Mouse (Mus musculus) left cerebral cortex, postnatal 25 days (tissue): ENCODE results near the gene Ube2t. TPM values are rescaled to one million over a fixed set of nuclear protein-coding genes. Genes with fewer than 3 reads are reported as not detected.

Experiments
- DNase-seq, 2 experiments: peaks; one replicate each; pipeline ENCODE4 v3.0.0; 2022; ENCODE audit warnings: low spot score in 2 of 2, mixed read lengths in 1 of 2
- intact Hi-C: fragments of 180-260 bp; cut with DNase I; formaldehyde crosslinking; loops from one replicate; pipeline ENCODE4 v1.15.1; 2025
- total RNA-seq, 2 experiments: library from RNA; stranded (reverse); gene quantifications; 2 replicates each; pipeline ENCODE4 v1.2.3; 2021

The Ube2t gene
- 1 to 10 TPM; 2.7 to 3.1 TPM for total RNA-seq

GRCm38 (mm10) chr1:134962053-134962803, at the start of gene Ube2t:
Ube2t (plus strand) TSS chr1:134962565.
- intact Hi-C loops, result no loop called here
- peak; percentile 93 to 97 for DNase-seq

GRCm38 (mm10) chr1:134913535-134913934, 48.8 kb upstream of the Ube2t start:
- DNase-seq, result no peak
- intact Hi-C loops, result no loop called here

- DNase-seq, result no peak
- intact Hi-C loops, result no loop called here
These were observed 46.9 kb upstream of the Ube2t start for GRCm38 (mm10) chr1:134915421-134915820.

- intact Hi-C loops, result no loop called here
- DNase-seq, result no peak
These were observed 43.4 kb upstream of the Ube2t start for GRCm38 (mm10) chr1:134919010-134919409.

GRCm38 (mm10) chr1:134932431-134932830, 29.9 kb upstream of the Ube2t start:
- intact Hi-C loops, result no loop called here
- DNase-seq, result no peak

- no peak for DNase-seq
- intact Hi-C loops, result no loop called here
These were observed 26.0 kb upstream of the Ube2t start for GRCm38 (mm10) chr1:134936335-134936734.

GRCm38 (mm10) chr1:134938233-134938632, 24.1 kb upstream of the Ube2t start:
- DNase-seq, result no peak
- intact Hi-C loops, result no loop called here

GRCm38 (mm10) chr1:134940863-134941262, 21.5 kb upstream of the Ube2t start:
- DNase-seq, result no peak
- intact Hi-C loops, result no loop called here

- DNase-seq, result no peak
- intact Hi-C loops, result no loop called here
These were observed 19.5 kb upstream of the Ube2t start for GRCm38 (mm10) chr1:134942898-134943297.

GRCm38 (mm10) chr1:134947590-134947989, 14.8 kb upstream of the Ube2t start:
- DNase-seq, result peak in 1 of 2 experiments; percentile 56
- intact Hi-C loops, result no loop called here

GRCm38 (mm10) chr1:134949946-134950345, 12.4 kb upstream of the Ube2t start:
- intact Hi-C loops, result loop anchor here (5.0 to 10.0 kb wide), 2 partner anchors 43 to 305 kb away; partner anchors contain the start of gene Syt2
- DNase-seq, result no peak

GRCm38 (mm10) chr1:134955050-134955636, 7.2 kb upstream of the Ube2t start:
- intact Hi-C loops, result loop anchor here (10.0 kb wide), 1 partner anchor 310 kb away; the partner anchor contains the start of gene Syt2
- no peak for DNase-seq

- peak; percentile 96 to 99 for DNase-seq
- intact Hi-C loops, result loop anchor here (10.0 kb wide), 1 partner anchor 311 kb away; the partner anchor contains the start of gene Syt2
These were observed 6.7 kb upstream of the Ube2t start, which contains the start of gene Ppp1r12b for GRCm38 (mm10) chr1:134955637-134956176. Ppp1r12b (minus strand) TSS chr1:134955942.

GRCm38 (mm10) chr1:134960634-134961033, 1.7 kb upstream of the Ube2t start:
- no peak for DNase-seq
- intact Hi-C loops, result no loop called here

- no peak for DNase-seq
- intact Hi-C loops, result no loop called here
These were observed 456 bp downstream of the Ube2t start for GRCm38 (mm10) chr1:134962821-134963220.

- intact Hi-C loops, result no loop called here
- DNase-seq, result no peak
These were observed 3.1 kb downstream of the Ube2t start for GRCm38 (mm10) chr1:134965430-134965829.

- DNase-seq, result peak; percentile 10 to 44
- intact Hi-C loops, result loop anchor here (5.0 to 10.0 kb wide), 2 partner anchors 134 to 392 kb away; partner anchors contain the start of gene Lgr6
These were observed 10.6 kb downstream of the Ube2t start for GRCm38 (mm10) chr1:134972920-134973319.

GRCm38 (mm10) chr1:134987173-134987961, 25.0 kb downstream of the Ube2t start:
- intact Hi-C loops, result no loop called here
- peak; percentile 54 to 67 for DNase-seq

GRCm38 (mm10) chr1:134987962-134988341, 25.6 kb downstream of the Ube2t start:
- intact Hi-C loops, result no loop called here
- peak in 1 of 2 experiments; percentile 9 for DNase-seq

GRCm38 (mm10) chr1:134989372-134989771, 27.0 kb downstream of the Ube2t start:
- peak; percentile 78 to 90 for DNase-seq
- intact Hi-C loops, result loop anchor here (1.0 kb wide), 1 partner anchor 117 kb away; no protein-coding TSS in a partner anchor
